Mouse (Mus musculus) brown adipose tissue, adult 24 weeks (tissue): ENCODE measurements around the gene Aagab. TPM values are rescaled to one million over a fixed set of nuclear protein-coding genes. Genes with fewer than 3 reads are reported as not detected.

ENCODE experiments used
- H3K27ac ChIP-seq: fragments of 200-500 bp; replicated peaks from 2 replicates; pipeline ENCODE4 v1.5.1; 2012; ENCODE audit warnings: low read depth, mild to moderate bottlenecking, low read length
- H3K4me1 ChIP-seq: fragments of 200-500 bp; 2 replicates; pipeline ENCODE4 v1.6.1; 2012; ENCODE audit warnings: low read length, mixed read lengths; ENCODE audit not compliant: control insufficient read depth, insufficient read depth, insufficient read length
- H3K4me3 ChIP-seq: fragments of 200-500 bp; 2 replicates; pipeline ENCODE4 v1.5.1; 2012; ENCODE audit warnings: low read depth, mild to moderate bottlenecking, low read length, moderate library complexity; ENCODE audit not compliant: insufficient read depth
- polyA plus RNA-seq: library from polyadenylated mRNA; stranded (reverse); fragments of >200 nt; gene quantifications from 2 replicates; pipeline ENCODE4 v1.2.4, GENCODE M21; 2012; ENCODE audit not compliant: missing spikeins, insufficient read depth, insufficient read length

Aagab gene
- polyA plus RNA-seq, 1 experiment: 9.2 TPM

DNA sequence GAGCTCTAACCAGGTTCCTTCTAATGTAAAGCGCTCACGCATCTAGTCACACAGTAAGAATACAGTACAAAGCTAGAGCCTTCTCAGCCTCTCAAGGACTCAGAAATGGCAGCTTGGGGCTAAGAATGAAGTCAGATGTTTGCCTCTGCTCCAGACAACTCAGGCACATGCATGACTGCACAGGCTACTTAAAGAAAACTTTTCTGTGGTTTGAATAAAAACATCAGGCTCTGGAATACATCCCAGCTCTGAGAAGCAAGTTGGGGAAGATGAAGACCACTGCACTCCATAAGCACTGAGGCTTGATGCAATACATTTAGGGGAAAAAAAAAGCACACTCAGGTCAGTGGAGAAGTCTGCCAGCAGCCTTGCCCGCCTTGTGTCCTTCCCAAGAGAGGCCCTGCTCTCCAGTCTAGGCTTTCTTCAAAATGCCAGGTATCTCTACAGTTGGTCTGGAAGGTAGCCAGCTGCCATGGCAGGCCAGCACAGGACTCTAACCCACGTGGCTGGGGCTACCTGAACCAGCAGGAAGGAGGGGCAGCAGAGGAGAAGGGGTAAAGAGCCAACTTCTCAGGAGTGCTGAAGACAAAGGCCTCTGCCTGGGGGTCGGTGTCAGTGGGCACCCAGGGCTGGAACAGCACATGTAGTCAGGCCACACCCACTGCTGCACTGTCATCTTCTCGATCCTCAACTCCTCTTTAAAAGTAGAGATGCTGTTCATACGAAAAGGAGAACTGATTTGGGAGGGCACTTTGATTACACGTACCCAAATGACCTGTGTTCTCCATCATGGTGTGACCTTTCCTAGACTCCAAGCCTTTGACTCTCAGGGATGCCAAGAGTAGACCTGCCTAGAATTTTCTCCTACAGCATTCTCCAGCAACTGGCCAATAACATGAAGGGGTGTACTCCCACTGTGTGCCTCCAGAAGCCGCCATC, 45.4 kb downstream of the Aagab start:
- no peak overlapping the region for H3K27ac ChIP-seq
- H3K4me1 ChIP-seq: peaks cover 11% of the 10 kb centered on the region
- H3K4me3 ChIP-seq: no peak overlapping the region

DNA sequence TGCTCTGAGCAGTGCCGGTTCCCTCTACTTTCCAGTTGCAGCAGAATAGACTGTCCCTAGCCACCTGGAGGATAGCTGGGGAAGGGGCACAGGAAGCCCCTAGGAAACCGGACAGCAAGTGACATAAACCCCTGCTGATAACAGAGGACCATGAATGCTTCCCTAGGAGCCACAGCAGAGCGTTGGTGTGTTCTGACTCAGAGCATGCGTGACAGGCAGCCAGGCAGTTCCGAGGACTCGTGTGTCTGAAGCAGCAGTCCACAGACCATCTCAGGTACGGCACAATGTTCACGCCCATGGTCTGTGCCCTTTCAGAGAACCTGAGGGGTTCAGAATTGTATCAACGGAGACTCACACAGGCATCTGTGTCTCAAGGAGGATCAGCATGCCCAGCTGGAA, 46.1 kb downstream of the Aagab start:
- Histone ChIP-seq H3K4me1 (peaks cover 11% of the 10 kb centered on the region), H3K4me3 (no peak overlapping the region), H3K27ac (no peak overlapping the region)

DNA sequence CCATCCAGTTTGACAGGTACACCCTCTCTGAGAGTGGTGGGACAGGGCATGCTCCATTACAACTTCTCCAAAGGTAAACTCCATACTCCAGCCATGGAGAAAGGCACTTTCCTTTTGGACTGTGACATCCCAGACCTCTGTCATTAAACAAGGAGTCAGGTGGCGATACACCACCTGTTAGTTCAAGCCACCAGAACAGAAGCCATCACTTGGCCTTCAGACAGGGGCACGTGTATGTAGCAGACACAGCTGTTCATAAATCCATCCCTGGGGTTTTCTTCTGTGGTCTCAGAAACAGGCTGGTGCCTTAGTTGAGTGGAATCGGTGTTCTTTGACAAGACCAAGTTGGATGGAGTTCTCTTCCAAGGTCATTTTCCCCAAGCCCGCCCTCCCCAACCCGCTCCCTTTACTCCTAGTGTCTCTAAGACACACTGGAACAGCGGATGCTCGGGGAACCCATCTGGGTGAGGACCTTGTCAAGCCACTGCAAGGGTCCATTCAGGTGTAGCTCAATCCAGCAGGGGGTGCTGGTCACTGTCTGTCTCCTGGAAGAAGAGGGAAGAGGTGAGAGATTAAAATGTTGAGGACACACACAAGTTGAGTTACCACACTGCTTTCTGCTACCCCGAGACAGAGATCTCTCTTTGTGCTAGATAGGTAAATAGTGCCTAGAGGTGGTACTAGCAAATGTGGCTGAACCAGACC, 47.5 kb downstream of the Aagab start:
- no peak overlapping the region for H3K27ac ChIP-seq
- peaks cover 8% of the 10 kb centered on the region for H3K4me1 ChIP-seq
- H3K4me3 ChIP-seq: no peak overlapping the region

DNA sequence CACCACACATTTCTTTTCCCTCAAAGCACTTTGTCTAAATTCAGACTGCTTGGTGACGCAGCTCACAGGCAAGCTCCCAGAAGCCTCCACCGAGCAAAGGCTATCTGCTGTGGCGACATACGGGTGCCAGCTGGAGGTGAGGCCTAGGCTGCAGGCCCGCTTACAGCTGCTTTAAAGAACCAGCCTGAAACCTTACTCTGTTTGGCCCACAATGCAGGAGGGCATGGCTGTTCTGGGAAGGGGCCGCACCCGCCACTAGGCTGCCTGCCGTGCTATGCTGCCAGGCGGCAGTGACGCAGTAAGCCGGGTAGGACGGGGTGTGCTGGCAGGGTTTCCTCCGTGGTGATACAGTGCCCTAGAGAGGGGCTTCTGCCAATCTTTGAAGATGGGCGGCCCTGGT, 48.4 kb downstream of the Aagab start:
- Histone ChIP-seq H3K4me1 (peaks cover 8% of the 10 kb centered on the region), H3K27ac (peak overlapping the region; percentile 56), H3K4me3 (no peak overlapping the region)

DNA sequence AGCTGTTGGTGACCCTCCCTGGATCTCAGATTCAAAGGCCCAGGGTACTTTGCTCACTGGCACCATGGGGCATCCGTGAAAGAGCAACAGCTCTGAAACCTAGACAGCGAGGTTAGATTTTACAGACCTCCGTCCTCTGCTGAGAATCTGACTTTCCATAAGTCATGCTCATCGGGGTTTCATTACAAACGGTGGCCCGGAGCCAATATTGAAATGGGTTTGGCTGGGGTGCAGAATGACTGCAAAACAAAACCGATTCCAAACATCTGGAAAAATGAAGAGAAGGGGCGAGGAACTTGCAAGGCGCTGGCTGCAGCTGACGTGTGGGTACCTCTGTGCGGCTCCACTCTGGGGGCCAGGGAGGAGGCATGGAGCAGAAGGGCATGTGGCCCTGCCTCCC, 49.1 kb downstream of the Aagab start:
- H3K27ac ChIP-seq: peak overlapping the region; percentile 56
- H3K4me3 ChIP-seq: no peak overlapping the region
- H3K4me1 ChIP-seq: peaks cover 8% of the 10 kb centered on the region

DNA sequence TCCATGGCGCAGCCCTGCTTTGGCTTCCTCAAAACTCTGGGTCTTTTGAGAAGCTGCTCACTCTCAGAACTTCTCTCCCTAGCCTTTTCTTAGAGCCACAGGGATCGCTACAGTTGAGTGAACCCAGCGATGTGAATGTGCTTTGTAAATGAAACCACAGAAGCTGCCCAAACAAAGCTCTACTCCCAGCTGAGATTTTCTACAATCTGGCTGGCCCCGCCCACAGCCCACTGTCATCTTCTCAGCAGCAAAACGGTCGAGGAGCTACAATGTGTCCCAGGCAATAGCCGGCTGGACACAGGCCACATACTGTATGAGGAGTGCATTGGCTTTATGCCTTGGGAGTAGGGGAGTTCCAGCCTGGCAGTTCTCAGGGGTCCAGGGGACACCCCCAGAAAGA, 51.2 kb downstream of the Aagab start:
- Histone ChIP-seq H3K4me3 (no peak overlapping the region), H3K27ac (no peak overlapping the region), H3K4me1 (peaks cover 8% of the 10 kb centered on the region)

DNA sequence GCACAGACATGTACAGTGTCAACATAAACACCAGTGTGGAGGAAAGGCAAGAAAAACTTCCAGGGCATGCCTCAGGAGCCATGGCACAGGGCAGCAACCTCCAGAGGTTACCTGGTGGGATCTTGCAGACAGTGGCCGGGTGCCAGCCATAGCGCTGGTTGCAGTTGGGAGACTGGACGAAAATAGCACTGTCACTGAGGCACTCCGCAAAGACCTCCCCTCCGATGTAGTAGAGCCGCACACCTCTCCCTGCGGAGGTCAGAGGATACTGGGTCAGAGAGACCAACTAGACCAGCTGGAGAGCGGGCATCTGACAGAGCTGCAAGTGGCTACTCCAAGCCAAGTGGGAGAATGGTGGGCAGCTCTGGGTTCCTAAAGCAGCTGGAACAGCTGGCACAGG, 52.1 kb downstream of the Aagab start:
- Histone ChIP-seq H3K27ac (no peak overlapping the region), H3K4me3 (no peak overlapping the region), H3K4me1 (peaks cover 10% of the 10 kb centered on the region)

DNA sequence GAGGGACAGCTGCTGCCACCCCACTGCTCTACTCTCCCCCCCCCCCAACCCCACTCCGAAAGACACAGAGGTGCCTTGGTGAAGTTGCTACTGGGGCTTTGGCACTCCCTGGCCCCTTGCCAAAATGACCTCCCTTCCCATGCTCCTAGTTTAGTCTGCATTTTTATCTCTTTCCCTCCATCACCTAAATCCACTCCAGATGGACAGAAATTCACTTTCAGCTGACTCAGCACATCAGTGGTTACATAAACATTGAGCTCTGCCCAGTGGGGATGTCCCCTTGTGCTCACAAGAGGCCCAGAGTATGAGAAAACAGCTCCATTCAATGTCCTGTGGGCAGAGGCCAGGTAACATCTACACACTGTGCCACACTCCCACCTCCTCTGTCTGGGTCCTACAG, 52.6 kb downstream of the Aagab start:
- H3K27ac ChIP-seq: no peak overlapping the region
- H3K4me3 ChIP-seq: no peak overlapping the region
- peaks cover 11% of the 10 kb centered on the region for H3K4me1 ChIP-seq

DNA sequence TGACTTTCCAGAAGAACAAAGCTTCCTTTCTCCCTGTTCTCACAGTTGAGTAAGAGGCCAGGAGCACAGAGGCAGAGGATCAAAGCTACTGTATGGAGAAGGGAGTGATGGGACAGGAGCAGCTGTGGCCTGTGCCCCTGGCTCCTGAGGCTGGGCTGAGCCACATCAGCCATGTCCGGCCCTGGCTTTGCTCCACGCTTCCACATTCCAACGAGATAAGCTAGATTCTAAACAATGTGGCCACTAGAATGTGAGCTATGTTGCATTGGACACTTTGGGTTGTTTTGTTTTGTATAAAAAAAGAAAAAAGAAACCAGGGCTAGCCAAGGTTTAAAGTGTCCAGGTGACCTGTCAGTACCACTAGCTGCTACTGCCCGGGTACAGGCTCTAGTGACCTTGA, 54.7 kb downstream of the Aagab start:
- peaks cover 3% of the 10 kb centered on the region for H3K4me1 ChIP-seq
- H3K4me3 ChIP-seq: no peak overlapping the region
- no peak overlapping the region for H3K27ac ChIP-seq

DNA sequence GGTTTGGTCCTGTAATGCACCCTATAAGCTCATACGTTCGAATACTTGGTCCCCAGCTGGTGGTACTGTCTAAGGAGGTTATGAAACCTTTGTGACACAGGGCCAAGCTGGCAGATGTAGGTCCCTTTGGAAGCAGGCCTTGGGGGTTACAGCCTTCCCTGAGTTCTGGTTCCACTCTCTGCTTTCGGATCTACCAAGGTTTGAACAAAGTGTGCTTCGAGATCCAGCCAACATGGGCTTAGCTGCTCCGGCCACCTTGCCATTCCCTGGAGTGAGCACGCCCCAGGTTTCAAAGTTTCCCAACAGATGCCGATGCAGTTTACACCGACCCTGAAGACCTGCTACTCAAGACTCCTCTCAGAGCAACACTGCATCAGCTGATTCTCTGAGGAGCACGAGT, 56.0 kb downstream of the Aagab start:
- H3K4me3 ChIP-seq: no peak overlapping the region
- H3K27ac ChIP-seq: no peak overlapping the region
- H3K4me1 ChIP-seq: peaks cover 3% of the 10 kb centered on the region

DNA sequence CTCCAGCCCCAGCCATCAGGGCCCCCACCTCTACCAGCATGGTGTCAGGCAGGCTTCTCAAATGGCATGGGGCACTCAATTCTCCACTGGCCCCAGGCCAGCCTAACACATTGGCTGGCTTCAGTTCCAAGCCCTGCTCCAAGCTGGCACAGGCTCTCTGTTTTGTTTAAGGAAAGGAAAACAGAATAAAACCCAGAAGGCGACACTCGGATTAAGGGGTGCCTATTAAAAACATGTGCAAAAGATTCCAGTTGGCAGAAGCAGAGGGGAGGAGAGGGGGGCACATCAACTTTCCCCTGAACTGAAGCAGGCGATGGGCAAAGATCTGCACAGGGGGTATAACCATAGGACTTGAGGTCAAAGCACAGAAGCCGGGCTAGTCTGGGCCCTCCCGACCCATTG, 56.5 kb downstream of the Aagab start:
- Histone ChIP-seq H3K4me3 (no peak overlapping the region), H3K4me1 (peaks cover 3% of the 10 kb centered on the region)

DNA sequence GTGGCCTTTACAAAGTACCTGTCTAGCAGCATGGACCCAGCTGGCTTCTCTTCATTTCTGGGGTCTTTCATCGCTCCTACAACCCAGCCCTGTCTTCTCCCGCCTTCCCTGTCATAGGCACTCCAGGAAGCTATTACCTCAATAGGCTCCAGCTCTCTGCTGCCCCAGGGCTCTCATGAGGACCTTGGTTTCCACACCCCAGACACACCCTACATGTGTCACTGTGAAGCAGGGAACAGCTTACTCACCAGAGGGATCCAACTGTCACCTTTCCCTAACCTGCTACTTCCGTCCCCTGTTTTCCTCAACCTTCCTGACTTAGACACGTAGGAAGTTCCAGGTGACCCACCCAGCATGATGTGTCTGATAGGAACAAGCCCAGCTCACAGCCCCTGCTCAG, 57.6 kb downstream of the Aagab start:
- H3K27ac ChIP-seq: no peak overlapping the region
- peaks cover 6% of the 10 kb centered on the region; the same call in 1 of the 2 replicates for H3K4me1 ChIP-seq
- no peak overlapping the region for H3K4me3 ChIP-seq

More for the DNA sequence above, 56.5 kb downstream of the Aagab start:
- H3K27ac ChIP-seq: no peak overlapping the region

DNA sequence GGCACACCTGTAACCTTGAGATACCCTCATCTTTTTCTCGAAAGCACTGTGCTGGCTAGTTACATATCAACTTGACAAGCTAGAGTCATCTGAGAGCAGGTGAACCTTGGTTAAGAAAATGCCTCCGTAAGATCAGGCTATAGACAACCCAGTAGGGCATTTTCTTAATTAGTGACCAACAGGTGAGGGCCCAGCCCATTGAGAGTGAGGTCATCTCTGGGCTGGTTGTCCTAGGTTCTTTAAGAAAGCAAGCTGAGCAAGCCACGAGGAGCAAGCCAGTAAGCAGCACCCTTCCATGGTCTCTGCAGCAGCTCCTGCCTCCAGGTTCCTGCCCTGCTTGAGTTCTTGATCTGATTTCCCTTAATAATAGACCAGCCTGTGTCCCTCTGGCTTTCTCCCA, 58.2 kb downstream of the Aagab start:
- H3K4me1 ChIP-seq: peaks cover 6% of the 10 kb centered on the region
- H3K27ac ChIP-seq: no peak overlapping the region
- no peak overlapping the region for H3K4me3 ChIP-seq

DNA sequence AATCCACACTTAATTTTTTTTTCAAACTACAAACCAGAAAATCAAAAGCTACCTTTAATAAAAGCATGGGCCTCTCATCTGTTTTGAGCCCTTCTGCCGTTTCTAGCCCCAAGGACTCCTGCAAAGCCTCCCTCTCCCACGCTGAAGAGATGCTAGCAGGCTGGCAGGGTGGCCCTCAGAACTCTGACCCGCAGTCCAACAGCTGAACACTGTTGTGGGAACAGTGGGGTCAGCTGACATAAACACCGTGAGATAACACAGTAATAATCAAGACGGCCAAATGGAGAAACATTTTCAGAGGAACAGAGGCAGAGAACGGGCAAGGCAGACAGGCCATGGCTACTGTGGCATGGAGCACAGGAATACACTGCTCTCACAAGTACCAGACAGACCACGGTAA, 60.3 kb downstream of the Aagab start:
- H3K27ac ChIP-seq: no peak overlapping the region

DNA sequence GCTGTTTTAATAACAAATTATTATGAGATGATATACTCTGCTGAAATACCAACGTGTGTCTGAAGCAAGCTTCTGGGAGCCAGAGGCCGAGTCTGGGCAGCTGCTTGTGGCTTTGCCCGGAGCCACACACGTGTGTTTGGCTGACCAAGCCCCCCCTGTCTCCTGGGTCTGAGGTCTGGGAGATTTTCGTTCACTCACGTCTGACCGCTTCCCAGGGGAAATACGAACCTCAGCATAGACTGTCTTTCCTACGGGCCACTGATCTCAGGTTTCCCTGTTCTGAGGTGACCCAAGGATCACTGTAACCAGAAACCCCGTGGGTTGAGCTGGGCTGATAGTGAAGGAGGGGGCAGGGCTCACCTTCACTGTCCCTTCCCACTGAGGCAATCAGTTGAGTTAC, 60.8 kb downstream of the Aagab start:
- Histone ChIP-seq H3K27ac (no peak overlapping the region), H3K4me3 (no peak overlapping the region), H3K4me1 (peaks cover 23% of the 10 kb centered on the region)

More for the DNA sequence above, 60.3 kb downstream of the Aagab start:
- no peak overlapping the region for H3K4me3 ChIP-seq
- H3K4me1 ChIP-seq: peaks cover 19% of the 10 kb centered on the region
